Mouse (Mus musculus) midbrain, embryonic 16.5 days (tissue): ENCODE data around the gene Fxyd1. TPM values are rescaled to one million over a fixed set of nuclear protein-coding genes. Genes with fewer than 3 reads are reported as not detected.

Experiments used
- ATAC-seq: fragments of 200-750 bp; cut with Nextera tagmentation; 2 replicates; pipeline ENCODE4 v1.8.0; 2017; ENCODE audit warnings: moderate TSS enrichment
- H3K27ac ChIP-seq: fragments of 300-500 bp; sonication (generic); 2 replicates; pipeline ENCODE4 v1.5.1; 2014; ENCODE audit warnings: mild to moderate bottlenecking, low read length, mixed read lengths
- H3K27me3 ChIP-seq: fragments of 300-500 bp; sonication (generic); 2 replicates; pipeline ENCODE4 v1.6.1; 2014; ENCODE audit warnings: low read depth, low read length, mixed read lengths; ENCODE audit not compliant: control insufficient read depth, insufficient read depth
- H3K36me3 ChIP-seq: fragments of 300-500 bp; sonication (generic); 2 replicates; pipeline ENCODE4 v1.6.1; 2014; ENCODE audit warnings: mild to moderate bottlenecking, low read length, moderate library complexity, mixed read lengths; ENCODE audit not compliant: control insufficient read depth, insufficient read depth
- H3K4me1 ChIP-seq: fragments of 300-500 bp; sonication (generic); 2 replicates; pipeline ENCODE4 v1.6.1; 2014; ENCODE audit warnings: mild to moderate bottlenecking, low read length, mixed read lengths; ENCODE audit not compliant: control insufficient read depth, insufficient read depth
- H3K4me2 ChIP-seq: fragments of 300-500 bp; sonication (generic); 2 replicates; pipeline ENCODE4 v1.6.1; 2014; ENCODE audit warnings: mild to moderate bottlenecking, low read length, mixed read lengths
- H3K4me3 ChIP-seq: fragments of 300-500 bp; sonication (generic); 2 replicates; pipeline ENCODE4 v1.5.1; 2014; ENCODE audit warnings: low read depth, mild to moderate bottlenecking, low read length, moderate library complexity, mixed read lengths
- H3K9ac ChIP-seq: fragments of 300-500 bp; sonication (generic); 2 replicates; pipeline ENCODE4 v1.6.1; 2014; ENCODE audit warnings: low read depth, low read length, mixed read lengths
- H3K9me3 ChIP-seq: fragments of 300-500 bp; sonication (generic); replicated peaks from 2 replicates; pipeline ENCODE4 v1.6.1; 2014; ENCODE audit warnings: mild to moderate bottlenecking, low read length, mixed read lengths; ENCODE audit not compliant: control insufficient read depth, poor library complexity, severe bottlenecking
- WGBS: fragments of 180-500 bp; shearing (Covaris S2); extraction: QIAGEN DNeasy Blood & Tissue Kit; methylation state at CpG from one replicate; pipeline ENCODE4 v1.1.7; 2014; 5-methylcytosine and 5-hydroxymethylcytosine counted together
- microRNA-seq: library from miRNA; unstranded; fragments of <30 nt; microRNA quantifications from one replicate; pipeline ENCODE4, GENCODE M21; 2017
- polyA plus RNA-seq: library from polyadenylated mRNA; unstranded; fragments of >200 nt; fragmentation: Nextera tagmentation; extraction: Ambion mirVana; gene quantifications from 2 replicates; pipeline ENCODE4 v1.2.1, GENCODE M21; 2015

Gene Fxyd1
- polyA plus RNA-seq, 1 experiment from 2014 or later: 17.3 TPM

DNA sequence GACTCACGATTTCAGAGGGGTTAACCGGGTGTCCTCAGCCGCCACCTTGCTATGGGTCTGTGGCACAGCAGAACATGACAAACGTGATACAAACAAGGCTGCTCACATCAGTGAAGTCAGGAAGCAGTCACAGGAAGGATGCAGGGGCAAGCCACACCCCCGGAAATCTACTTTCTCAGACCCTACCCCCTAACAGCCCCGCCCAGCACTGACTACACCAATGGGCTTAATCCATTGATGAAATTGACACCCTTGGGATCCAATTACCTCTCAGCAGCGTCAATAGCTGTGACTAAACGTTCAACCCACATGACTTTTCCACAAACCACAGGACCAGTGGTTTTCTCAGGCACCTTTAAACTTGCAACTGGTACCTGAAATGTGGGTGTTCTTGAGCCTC is 28.4 kb downstream of the Fxyd1 start:
- WGBS: 78% methylated on average over 8 of the region's 8 CpGs
- Histone ChIP-seq H3K9me3 (no peaks in the 10 kb centered on the region), H3K27me3 (no peaks in the 10 kb centered on the region), H3K36me3 (no peaks in the 10 kb centered on the region), H3K4me2 (no peak overlapping the region), H3K9ac (no peak overlapping the region), H3K4me3 (no peak overlapping the region), H3K27ac (no peak overlapping the region), H3K4me1 (no peaks in the 10 kb centered on the region)
- no peak for ATAC-seq

DNA sequence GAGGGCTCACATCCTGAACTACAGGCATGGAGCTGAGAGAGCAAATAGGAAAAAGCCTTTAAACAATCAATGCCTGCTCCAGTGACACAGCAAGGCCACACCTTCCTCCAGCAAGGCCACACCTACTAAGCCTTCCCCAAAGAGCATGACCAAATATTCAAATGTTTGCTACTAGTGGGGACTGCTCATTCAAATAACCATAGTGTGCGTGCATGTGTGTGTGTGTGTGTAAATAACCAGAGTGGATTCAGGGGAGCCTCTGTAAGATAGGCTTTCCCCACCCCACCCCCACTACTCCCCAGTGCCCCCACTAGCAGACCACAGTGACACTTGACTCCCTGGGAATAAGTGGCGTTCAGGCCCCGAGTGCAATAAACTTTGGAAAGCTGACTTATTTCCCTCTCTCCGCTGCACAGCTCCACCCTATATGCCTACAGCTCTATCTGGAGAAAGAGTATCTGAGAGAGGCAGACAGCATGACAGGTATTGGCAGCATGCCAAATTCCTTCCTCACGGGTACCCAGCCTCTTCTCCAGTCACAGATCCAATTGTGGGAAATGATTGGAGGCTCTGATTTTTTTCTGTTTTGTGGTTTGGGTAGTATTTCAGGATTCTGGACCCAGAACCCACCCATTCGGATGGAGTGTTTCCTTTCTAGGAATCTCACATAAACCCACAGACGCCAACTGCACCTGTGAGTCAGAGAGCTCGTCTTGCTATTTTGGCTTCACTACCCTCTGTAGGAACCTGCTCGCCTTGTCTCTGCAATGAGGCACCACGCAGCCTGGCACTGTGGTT is 39.7 kb downstream of the Fxyd1 start:
- ATAC-seq: 0 out of 2 replicates have a peak, but pooled peaks have one; percentile 54
- no peaks in the 10 kb centered on the region for H3K9me3 ChIP-seq
- no peak overlapping the region for H3K27ac ChIP-seq
- 60% methylated on average over 10 of the region's 10 CpGs for WGBS
- no peak overlapping the region for H3K4me2 ChIP-seq
- H3K36me3 ChIP-seq: no peaks in the 10 kb centered on the region
- H3K4me3 ChIP-seq: no peak overlapping the region
- no peaks in the 10 kb centered on the region; the same call in none of the 2 replicates for H3K4me1 ChIP-seq
- H3K27me3 ChIP-seq: no peaks in the 10 kb centered on the region
- no peak overlapping the region for H3K9ac ChIP-seq

DNA sequence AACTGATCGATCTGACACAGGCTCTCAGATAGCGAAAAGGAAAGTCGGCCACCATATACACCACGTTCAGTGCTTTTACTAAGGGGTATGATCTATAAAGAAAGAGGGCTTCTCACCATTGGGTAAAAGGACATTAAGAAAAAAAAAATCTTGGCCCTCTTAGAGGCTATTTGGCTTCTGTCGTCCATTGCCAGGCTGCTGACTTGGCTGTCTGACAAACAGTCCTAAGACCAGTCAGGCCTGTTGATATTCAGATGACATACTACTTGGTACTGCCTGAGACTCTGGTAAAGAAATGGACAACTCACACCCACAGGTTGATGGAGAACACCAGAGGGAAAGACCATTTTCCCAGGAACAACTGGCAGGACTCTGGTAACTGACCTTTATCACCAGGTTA is 44.0 kb downstream of the Fxyd1 start:
- Histone ChIP-seq H3K9me3 (no peaks in the 10 kb centered on the region), H3K4me3 (no peak overlapping the region), H3K4me2 (no peak overlapping the region), H3K27ac (no peak overlapping the region), H3K4me1 (no peaks in the 10 kb centered on the region; the same call in none of the 2 replicates), H3K27me3 (no peaks in the 10 kb centered on the region), H3K36me3 (no peaks in the 10 kb centered on the region), H3K9ac (no peak overlapping the region)
- WGBS: 81% methylated on average over 5 of the region's 5 CpGs
- no peak for ATAC-seq

DNA sequence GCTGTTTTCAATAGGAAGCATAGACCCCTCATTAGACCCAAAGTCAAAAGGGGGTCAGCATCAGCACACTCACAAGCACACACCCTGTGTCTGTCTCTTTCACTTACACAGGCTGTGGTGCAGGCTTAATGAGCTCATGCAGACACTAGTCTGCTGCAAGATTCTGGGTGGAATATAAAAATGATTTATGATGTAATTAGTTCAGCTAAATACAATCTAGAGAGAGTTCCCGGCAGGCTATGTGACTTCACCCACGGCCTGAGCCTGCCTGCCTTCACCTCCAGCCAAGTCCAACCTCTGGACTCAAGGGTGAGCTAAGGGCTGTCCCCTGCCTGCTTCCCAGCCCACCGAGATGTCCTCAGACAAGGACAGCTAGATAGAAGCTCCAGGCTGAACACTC is 48.1 kb downstream of the Fxyd1 start:
- no peak for ATAC-seq
- Histone ChIP-seq H3K4me2 (no peak overlapping the region), H3K4me3 (no peak overlapping the region), H3K9ac (no peak overlapping the region), H3K36me3 (no peaks in the 10 kb centered on the region), H3K27ac (no peak overlapping the region), H3K4me1 (no peaks in the 10 kb centered on the region), H3K9me3 (no peaks in the 10 kb centered on the region), H3K27me3 (no peaks in the 10 kb centered on the region)
- WGBS: 74% methylated on average over 3 of the region's 3 CpGs

DNA sequence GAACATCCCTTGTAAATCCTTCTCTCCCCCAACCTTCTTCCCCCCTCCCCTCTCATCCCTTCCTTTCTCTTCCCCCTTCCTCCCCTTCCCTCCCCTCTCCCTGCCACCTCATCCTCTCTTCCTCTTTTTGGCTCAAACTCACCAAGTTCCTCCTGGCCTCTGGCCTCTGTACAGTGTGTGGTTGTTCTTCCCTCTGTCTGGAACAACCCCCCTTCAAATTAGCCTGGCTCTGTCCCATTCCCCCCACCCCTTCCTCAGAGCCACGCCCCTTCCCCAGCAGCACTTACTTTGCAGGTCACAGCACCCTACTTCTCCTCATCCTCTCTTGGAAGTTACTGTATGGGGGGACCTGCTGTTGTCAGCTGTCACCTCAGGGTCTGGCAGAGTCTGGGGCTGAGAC is 48.8 kb downstream of the Fxyd1 start:
- H3K27ac ChIP-seq: no peak overlapping the region
- 56% methylated on average over 1 of the region's 1 CpGs for WGBS
- H3K9me3 ChIP-seq: no peaks in the 10 kb centered on the region
- H3K4me2 ChIP-seq: no peak overlapping the region
- ATAC-seq: no peak
- no peak overlapping the region for H3K4me3 ChIP-seq
- no peak overlapping the region for H3K9ac ChIP-seq
- H3K4me1 ChIP-seq: no peaks in the 10 kb centered on the region
- H3K36me3 ChIP-seq: no peaks in the 10 kb centered on the region
- no peaks in the 10 kb centered on the region for H3K27me3 ChIP-seq

DNA sequence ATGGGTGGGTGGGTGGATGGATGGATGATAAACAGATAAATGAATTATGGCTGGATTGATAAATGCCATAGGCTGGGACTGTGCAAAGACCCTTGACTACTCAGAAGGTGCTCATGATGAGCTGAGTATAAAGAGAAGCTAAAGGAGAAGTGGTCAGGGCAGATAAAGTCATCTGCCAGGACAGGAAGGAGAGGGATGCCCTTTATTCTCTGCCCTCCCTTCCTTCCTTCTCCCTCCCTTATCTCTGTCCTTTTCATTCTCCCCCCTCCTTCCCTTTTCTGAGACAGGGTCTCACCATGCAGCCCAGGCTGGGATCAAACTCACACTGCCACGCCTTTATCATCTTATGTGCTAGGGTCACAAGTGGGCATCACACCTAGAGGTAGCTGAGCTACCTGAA is 49.2 kb downstream of the Fxyd1 start:
- no peaks in the 10 kb centered on the region for H3K4me1 ChIP-seq
- H3K9ac ChIP-seq: no peak overlapping the region
- no peak overlapping the region for H3K4me3 ChIP-seq
- no peaks in the 10 kb centered on the region for H3K27me3 ChIP-seq
- no peaks in the 10 kb centered on the region for H3K9me3 ChIP-seq
- no peak overlapping the region for H3K27ac ChIP-seq
- no peak overlapping the region for H3K4me2 ChIP-seq
- ATAC-seq: no peak
- no peaks in the 10 kb centered on the region for H3K36me3 ChIP-seq
- WGBS: 87% methylated on average over 1 of the region's 1 CpGs

DNA sequence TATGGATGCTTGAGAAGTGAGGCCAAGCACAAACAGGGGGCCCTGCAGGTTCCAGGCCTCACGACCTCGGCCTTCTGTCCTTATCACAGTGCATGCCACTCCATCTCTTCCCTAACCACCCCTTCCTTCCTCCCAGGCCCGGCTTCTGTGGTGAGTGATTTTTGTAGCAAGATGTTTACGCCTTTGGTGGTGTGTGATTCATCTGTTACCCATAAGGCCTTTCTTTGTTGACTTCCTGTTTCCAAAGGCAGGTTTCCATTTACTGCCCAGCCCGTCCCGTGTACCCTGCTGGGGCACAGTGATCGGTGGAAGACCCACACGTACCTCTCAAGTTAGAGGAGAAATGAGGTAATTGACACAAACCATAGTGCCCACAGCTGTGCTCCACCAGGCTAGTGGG is 54.3 kb downstream of the Fxyd1 start:
- no peak for ATAC-seq
- H3K27me3 ChIP-seq: no peaks in the 10 kb centered on the region
- no peak overlapping the region for H3K27ac ChIP-seq
- H3K9me3 ChIP-seq: no peaks in the 10 kb centered on the region
- H3K4me1 ChIP-seq: no peaks in the 10 kb centered on the region
- no peak overlapping the region for H3K4me3 ChIP-seq
- no peak overlapping the region for H3K4me2 ChIP-seq
- no peak overlapping the region for H3K9ac ChIP-seq
- H3K36me3 ChIP-seq: no peaks in the 10 kb centered on the region
- WGBS: 87% methylated on average over 8 of the region's 8 CpGs

Small RNA genes lying within 50 kb of the gene (microRNA-seq; reads per million reads assigned to microRNA genes)
- not detected for gene Mir7050

Other genes with a start within 250 kb of the Fxyd1 start
- 0.13 TPM in 1 of 2 replicates, not detected in the other for gene Ffar2, start 233.4 kb downstream of the Fxyd1 start, polyA plus RNA-seq
- gene Ffar3, start 201.0 kb downstream of the Fxyd1 start, polyA plus RNA-seq: not detected in 2 replicates
- gene Ffar1, start 195.6 kb downstream of the Fxyd1 start, polyA plus RNA-seq: not detected in 2 replicates
- 0.06 TPM in 1 of 2 replicates, not detected in the other for gene Cd22, start 176.9 kb downstream of the Fxyd1 start, polyA plus RNA-seq
- gene Mag, start 142.3 kb downstream of the Fxyd1 start, polyA plus RNA-seq: 4.5 and 4.7 TPM in 2 replicates
- not detected in 2 replicates for gene Hamp2, start 132.5 kb downstream of the Fxyd1 start, polyA plus RNA-seq
- gene Hamp, start 113.2 kb downstream of the Fxyd1 start, polyA plus RNA-seq: not detected in 2 replicates
- gene Usf2, start 100.4 kb downstream of the Fxyd1 start, polyA plus RNA-seq: 28.6 and 29.6 TPM in 2 replicates
- 16.7 and 19.0 TPM in 2 replicates for gene Lsr, start 83.7 kb downstream of the Fxyd1 start, polyA plus RNA-seq
- gene Fam187b, start 83.4 kb downstream of the Fxyd1 start, polyA plus RNA-seq: 0.60 and 0.84 TPM in 2 replicates
- gene Fxyd5, start 14.7 kb downstream of the Fxyd1 start, polyA plus RNA-seq: 19.0 and 24.4 TPM in 2 replicates
- gene Fxyd7, start 5.7 kb downstream of the Fxyd1 start, polyA plus RNA-seq: 188 and 270 TPM in 2 replicates
- 0.15 and 0.35 TPM in 2 replicates for gene Lgi4, start 2.1 kb upstream of the Fxyd1 start, polyA plus RNA-seq
- gene Fxyd3, start 19.5 kb upstream of the Fxyd1 start, polyA plus RNA-seq: not detected in 2 replicates
- 0.21 TPM in 1 of 2 replicates, not detected in the other for gene Hpn, start 58.1 kb upstream of the Fxyd1 start, polyA plus RNA-seq
- 7.4 and 12.2 TPM in 2 replicates for gene Scn1b, start 69.8 kb upstream of the Fxyd1 start, polyA plus RNA-seq
- 239 and 246 TPM in 2 replicates for gene Gramd1a, start 98.7 kb upstream of the Fxyd1 start, polyA plus RNA-seq
- gene Scgb2b2, start 233.3 kb upstream of the Fxyd1 start, polyA plus RNA-seq: not detected in 2 replicates
- not detected in 2 replicates for gene Scgb1b2, start 234.6 kb upstream of the Fxyd1 start, polyA plus RNA-seq